Mouse (Mus musculus) hindbrain, postnatal 0 days (tissue): ENCODE results near the gene Zc3h10. TPM values are rescaled to one million over a fixed set of nuclear protein-coding genes. Genes with fewer than 3 reads are reported as not detected.
"Not testable (repeated sequence)": the region's sequence is repeated elsewhere in the genome, so short reads cannot be mapped to it uniquely, and the experiment has no call there.

Experiments used
- ATAC-seq: fragments of 200-750 bp; cut with Nextera tagmentation; 2 replicates; pipeline ENCODE4 v1.8.0; 2017; ENCODE audit warnings: mild to moderate bottlenecking, moderate TSS enrichment, moderate library complexity
- DNase-seq: peaks from one replicate; pipeline ENCODE4 v3.0.0-alpha.2; 2015; ENCODE audit warnings: low spot score
- H3K27ac ChIP-seq: fragments of 300-500 bp; sonication (generic); 2 replicates; pipeline ENCODE4 v1.5.1; 2014; ENCODE audit warnings: mild to moderate bottlenecking
- H3K27me3 ChIP-seq: fragments of 300-500 bp; sonication (generic); 2 replicates; pipeline ENCODE4 v1.6.1; 2014; ENCODE audit warnings: low read length, mixed read lengths; ENCODE audit not compliant: insufficient read depth
- H3K36me3 ChIP-seq: fragments of 300-500 bp; sonication (generic); 2 replicates; pipeline ENCODE4 v1.6.1; 2014; ENCODE audit warnings: low read length, mixed read lengths; ENCODE audit not compliant: insufficient read depth
- H3K4me1 ChIP-seq: fragments of 300-500 bp; sonication (generic); 2 replicates; pipeline ENCODE4 v1.6.1; 2014; ENCODE audit warnings: antibody characterized with exemption, low read length, mixed read lengths; ENCODE audit not compliant: insufficient read depth
- H3K4me2 ChIP-seq: fragments of 300-500 bp; sonication (generic); 2 replicates; pipeline ENCODE4 v1.6.1; 2014; ENCODE audit warnings: low read depth, mild to moderate bottlenecking, low read length, moderate library complexity, mixed read lengths
- H3K4me3 ChIP-seq: fragments of 300-500 bp; sonication (generic); 2 replicates; pipeline ENCODE4 v1.5.1; 2014; ENCODE audit warnings: low read length
- H3K9ac ChIP-seq: fragments of 300-500 bp; sonication (generic); replicated peaks from 2 replicates; pipeline ENCODE4 v1.6.1; 2014; ENCODE audit warnings: mild to moderate bottlenecking, low read length, moderate library complexity, mixed read lengths
- H3K9me3 ChIP-seq: fragments of 300-500 bp; sonication (generic); 2 replicates; pipeline ENCODE4 v1.6.1; 2016; ENCODE audit warnings: low read length, mixed read lengths
- CTCF ChIP-seq: IDR thresholded peaks from 2 replicates; pipeline ENCODE4 v1.5.1; 2016; ENCODE audit warnings: antibody characterized with exemption, control low read depth, low read depth
- WGBS: fragments of 180-500 bp; shearing (Covaris S2); extraction: QIAGEN DNeasy Blood & Tissue Kit; methylation state at CpG from one replicate; pipeline ENCODE4 v1.1.7; 2014; 5-methylcytosine and 5-hydroxymethylcytosine counted together
- polyA plus RNA-seq: library from polyadenylated mRNA; unstranded; fragments of >200 nt; fragmentation: Nextera tagmentation; extraction: Ambion mirVana; gene quantifications from 2 replicates; pipeline ENCODE4 v1.2.1, GENCODE M21; 2015
- total RNA-seq: library from RNA; depleted of rRNA; stranded (reverse); fragments of >200 nt; gene quantifications from 2 replicates; pipeline ENCODE4 v1.2.3, GENCODE M21; 2014

Gene Zc3h10
- total and polyA plus RNA-seq, 2 experiments from 2014 or later, result 12.5 to 19.4 TPM

DNA sequence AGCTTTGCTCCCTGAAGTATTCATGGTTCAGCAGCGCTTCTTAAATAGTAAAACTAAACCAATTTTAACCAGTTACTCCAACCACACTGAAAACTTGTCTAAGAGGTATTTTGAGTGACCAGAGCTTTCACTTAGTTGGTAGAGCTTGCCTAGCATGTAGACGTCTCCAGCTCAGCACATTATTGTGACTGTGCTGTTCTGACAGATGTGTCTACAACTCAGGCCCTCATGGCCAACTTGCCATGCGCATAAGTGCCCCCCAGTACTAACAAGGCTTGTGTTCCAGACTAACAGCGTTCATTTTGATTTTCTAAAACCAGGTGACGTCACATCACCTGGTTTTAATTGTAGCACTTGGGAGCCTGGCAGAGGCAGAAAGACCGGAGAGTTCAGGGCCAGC lies 9.4 kb upstream of the Zc3h10 start:
- 87% methylated on average over 6 of the region's 6 CpGs for WGBS
- no peaks in the 10 kb centered on the region for H3K27me3 ChIP-seq
- H3K9ac ChIP-seq, result no peak overlapping the region
- ATAC-seq (no peak), DNase-seq (no peak)
- H3K9me3 ChIP-seq, result no peaks in the 10 kb centered on the region
- H3K4me1 ChIP-seq, result no peaks in the 10 kb centered on the region
- H3K4me2 ChIP-seq, result no peak overlapping the region
- peaks cover 45% of the 10 kb centered on the region for H3K36me3 ChIP-seq
- H3K27ac ChIP-seq, result no peak overlapping the region
- H3K4me3 ChIP-seq, result no peak overlapping the region
- no peak for TF ChIP-seq CTCF

DNA sequence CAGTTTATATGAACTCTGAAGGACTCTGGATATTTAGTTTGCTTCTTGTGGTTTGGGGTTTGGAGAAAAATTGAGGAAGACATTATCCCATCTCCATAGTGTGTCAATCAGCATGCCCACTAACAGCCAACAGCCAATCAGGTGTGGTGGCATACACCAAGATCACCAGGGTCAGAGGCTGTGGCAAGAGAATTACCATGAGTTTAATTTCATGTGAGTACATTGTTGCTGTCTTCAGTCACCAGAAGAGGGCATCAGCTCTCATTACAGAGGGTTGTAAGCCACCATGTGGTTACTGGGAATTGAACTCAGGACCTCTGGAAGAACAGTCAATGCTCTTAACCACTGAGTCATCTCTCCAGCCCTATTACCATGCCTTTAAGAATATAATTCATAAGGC lies 8.7 kb upstream of the Zc3h10 start:
- Histone ChIP-seq H3K4me2 (no peak overlapping the region), H3K4me3 (no peak overlapping the region), H3K36me3 (peaks cover 39% of the 10 kb centered on the region), H3K9ac (no peak overlapping the region), H3K9me3 (no peaks in the 10 kb centered on the region), H3K4me1 (no peaks in the 10 kb centered on the region), H3K27me3 (no peaks in the 10 kb centered on the region), H3K27ac (no peak overlapping the region)
- DNase-seq (no peak), ATAC-seq (no peak)
- peak; percentile 27; the same call in 1 of the 2 replicates for TF ChIP-seq CTCF

DNA sequence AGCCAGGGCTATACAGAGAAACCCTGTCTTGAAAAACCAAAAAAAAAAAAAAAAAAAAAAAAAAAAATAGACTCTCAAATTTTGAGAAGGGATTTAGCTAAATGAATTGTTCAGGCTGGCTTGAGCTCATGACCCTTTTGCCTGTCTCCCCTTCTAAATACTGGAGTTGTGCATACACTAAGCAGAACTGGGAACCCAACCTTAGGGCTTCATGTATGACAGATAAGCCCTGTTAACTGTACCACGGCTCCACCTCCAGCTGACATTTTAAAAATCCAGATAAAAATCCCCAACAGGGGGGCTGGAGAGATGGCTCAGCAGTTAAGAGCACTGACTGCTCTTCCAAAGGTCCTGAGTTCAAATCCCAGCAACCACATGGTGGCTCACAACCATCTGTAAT lies 8.0 kb upstream of the Zc3h10 start:
- 94% methylated on average over 1 of the region's 1 CpGs for WGBS

DNA sequence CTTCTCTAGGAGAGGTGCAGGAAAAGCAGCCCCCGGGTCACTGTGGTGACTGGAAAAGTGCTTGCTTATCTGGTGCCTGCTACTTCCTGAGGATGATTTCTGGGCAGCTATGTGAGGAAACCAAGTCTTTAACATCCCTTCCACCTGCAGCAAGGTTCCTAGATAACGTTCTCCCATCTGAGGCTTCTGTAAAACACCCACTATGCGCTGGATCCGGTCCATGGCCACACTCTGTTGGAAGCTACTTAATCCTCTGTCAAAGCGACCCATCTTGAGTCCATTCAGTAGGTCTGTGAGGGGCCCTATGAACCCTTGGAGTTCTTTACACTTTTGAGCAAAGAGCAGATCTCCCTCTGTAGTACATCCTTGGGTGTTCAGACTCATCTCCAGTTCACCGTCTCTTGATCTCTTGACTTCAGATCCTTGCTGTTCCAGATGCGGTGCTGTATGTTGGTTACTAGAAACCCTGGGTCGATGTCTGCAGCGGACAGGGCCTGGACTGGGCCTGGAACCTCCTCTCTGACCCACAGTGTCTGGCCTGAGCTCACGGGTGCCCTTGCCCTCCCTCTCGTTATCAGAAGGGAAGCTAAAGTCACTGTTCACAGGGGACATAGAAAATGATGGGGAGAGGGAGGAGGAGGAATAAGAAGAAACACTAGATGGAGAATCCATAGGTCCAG lies 2.7 kb upstream of the Zc3h10 start:
- DNase-seq, H3K4me3 ChIP-seq, H3K9ac ChIP-seq, ATAC-seq, H3K4me1 ChIP-seq, H3K27me3 ChIP-seq, H3K9me3 ChIP-seq, H3K36me3 ChIP-seq, H3K4me2 ChIP-seq: not testable (repeated sequence)
- 0 out of 2 replicates have a peak overlapping the region, but pooled peaks have one; percentile 64 for H3K27ac ChIP-seq
- WGBS, result 95% methylated on average over 11 of the region's 11 CpGs

More for the DNA sequence above, 8.0 kb upstream of the Zc3h10 start:
- H3K4me3 ChIP-seq, H3K27ac ChIP-seq, ATAC-seq, H3K27me3 ChIP-seq, H3K4me1 ChIP-seq, H3K4me2 ChIP-seq, H3K9ac ChIP-seq, DNase-seq, H3K9me3 ChIP-seq: not testable (repeated sequence)
- peaks cover 32% of the 10 kb centered on the region for H3K36me3 ChIP-seq

DNA sequence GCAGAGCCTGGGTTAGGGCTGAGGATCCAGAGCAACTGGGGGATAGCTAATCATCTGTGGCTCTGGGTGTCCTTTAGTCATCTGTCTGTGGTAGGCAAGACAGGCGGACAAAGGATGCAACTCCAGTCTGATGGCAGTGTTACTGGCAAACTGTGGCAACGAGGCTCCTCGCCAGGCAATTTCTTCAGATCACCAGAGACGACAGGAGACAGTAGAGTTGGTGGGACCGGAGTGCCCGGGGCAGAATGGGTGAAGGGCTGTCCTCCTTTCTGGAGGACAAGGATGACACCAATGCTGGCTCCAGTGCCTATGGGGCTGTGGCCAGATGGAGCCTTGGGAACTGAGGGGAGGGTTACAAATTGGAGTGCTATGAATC lies 2.1 kb upstream of the Zc3h10 start:
- H3K27me3 ChIP-seq, DNase-seq, H3K9me3 ChIP-seq, H3K36me3 ChIP-seq, ATAC-seq, H3K9ac ChIP-seq, H3K4me3 ChIP-seq, H3K4me1 ChIP-seq: not testable (repeated sequence)
- Histone ChIP-seq H3K27ac (peak overlapping the region; percentile 64; the same call in 1 of the 2 replicates), H3K4me2 (peak overlapping the region; percentile 79; the same call in 1 of the 2 replicates)
- WGBS, result 62% methylated on average over 6 of the region's 6 CpGs

DNA sequence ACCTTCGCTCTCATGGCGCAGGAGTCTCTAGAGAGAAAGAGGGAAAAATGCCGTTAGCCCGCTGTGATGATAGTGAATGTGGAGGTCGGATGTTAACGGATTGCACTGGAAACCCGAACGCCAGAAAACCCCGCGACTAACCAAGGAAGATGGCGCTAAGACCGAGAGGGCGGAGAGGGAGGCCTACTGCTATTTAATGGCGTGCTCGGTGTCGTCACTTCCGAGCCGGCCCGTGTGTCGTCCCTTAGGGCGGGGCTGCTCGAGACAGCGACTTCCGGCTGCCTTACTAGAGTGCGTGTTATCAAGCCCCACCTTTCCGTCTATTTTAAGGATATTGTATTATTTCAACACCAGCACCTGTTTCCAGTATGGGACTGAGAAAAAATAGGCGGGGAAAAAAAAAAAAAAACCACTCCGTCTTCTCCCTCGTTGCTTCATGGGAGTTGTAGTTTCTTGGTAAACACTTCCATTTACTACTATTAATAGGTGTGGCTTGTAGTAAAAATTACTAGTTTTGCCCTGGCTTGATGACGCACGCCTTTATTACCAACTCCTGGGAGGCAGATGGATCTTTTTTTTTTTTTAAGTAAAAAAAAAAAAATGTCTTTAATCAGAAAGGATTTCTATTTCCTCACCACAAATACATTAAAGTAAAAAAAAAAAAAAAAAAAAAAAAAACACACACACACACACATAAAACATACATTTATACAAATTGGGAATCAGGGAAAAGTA lies 1.5 kb upstream of the Zc3h10 start, which contains the start of gene Rpl41:
Gene Rpl41, minus strand, starts transcription at position 359 of the 735 bp plus-strand sequence.
- peak; percentile 98 for DNase-seq

DNA sequence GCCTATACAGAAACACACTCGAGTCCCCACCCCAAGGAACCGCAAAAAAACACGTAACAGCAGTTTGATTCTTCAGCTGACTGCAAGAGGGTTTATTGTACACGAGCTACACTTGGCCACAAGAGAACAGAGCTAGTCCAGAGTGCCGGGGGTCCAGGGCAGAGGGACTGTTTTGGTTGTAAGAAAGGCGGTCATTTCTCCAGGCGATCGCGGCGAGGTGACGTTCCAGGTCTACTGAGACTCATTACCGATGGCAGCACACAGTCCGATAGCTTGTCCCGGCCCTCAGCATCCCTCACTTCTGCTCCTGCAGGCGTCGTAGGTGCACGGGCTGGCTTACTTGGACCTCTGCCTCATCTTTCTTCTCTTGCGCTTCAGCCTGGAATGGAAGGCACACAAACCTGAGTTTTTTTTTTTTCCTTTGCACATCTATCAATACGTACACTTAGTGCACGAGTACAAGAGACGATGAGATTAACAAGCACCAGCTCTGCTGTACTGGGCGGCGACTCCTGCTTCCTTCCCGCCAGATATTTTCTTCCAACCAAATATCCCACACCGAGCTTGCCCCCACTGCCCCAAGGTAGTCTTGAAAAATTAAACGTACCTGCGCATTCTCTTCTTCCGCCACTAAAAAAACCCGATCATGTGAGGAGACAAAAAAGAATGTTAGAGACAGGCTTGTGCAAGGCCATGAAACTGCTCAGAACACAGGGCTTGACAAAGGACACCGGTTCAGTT lies 647 bp upstream of the Zc3h10 start:
- peak; percentile 20 for DNase-seq
- H3K4me1 ChIP-seq, H3K27me3 ChIP-seq, ATAC-seq, H3K9me3 ChIP-seq: not testable (repeated sequence)
- Histone ChIP-seq H3K27ac (peak overlapping the region; percentile 97), H3K36me3 (peaks cover 24% of the 10 kb centered on the region), H3K4me3 (peak overlapping the region; percentile 73), H3K4me2 (peak overlapping the region; percentile 79), H3K9ac (peak overlapping the region; percentile 87)
- WGBS, result under 1% methylated on average over 25 of the region's 30 CpGs

More for the DNA sequence above, 1.5 kb upstream of the Zc3h10 start, which contains the start of gene Rpl41:
- no peak for TF ChIP-seq CTCF
- Histone ChIP-seq H3K4me2 (peak within 1 kb of the TSS; percentile 79), H3K36me3 (peaks cover 15% of the 10 kb centered on the region), H3K9ac (peak within 1 kb of the TSS; percentile 87), H3K4me3 (peak within 1 kb of the TSS; percentile 73), H3K9me3 (no peaks in the 10 kb centered on the region), H3K27ac (peak within 1 kb of the TSS; percentile 97), H3K4me1 (0 out of 2 replicates have a peak, but pooled peaks cover 5% of the 10 kb centered on the region), H3K27me3 (no peaks in the 10 kb centered on the region)
- WGBS, result under 1% methylated on average over 31 of the region's 31 CpGs
- ATAC-seq, result peak; percentile 93
